Mouse (Mus musculus) CH12.LX (cell line): ENCODE measurements around the gene Setd3. TPM values are rescaled to one million over a fixed set of nuclear protein-coding genes. Genes with fewer than 3 reads are reported as not detected.

Source experiments
- DNase-seq: peaks from one replicate; pipeline ENCODE4 v3.0.0-alpha.2; 2013; ENCODE audit errors: extremely low read depth
- H3K27ac ChIP-seq: 2 replicates; pipeline ENCODE4 v1.5.1; 2012; ENCODE audit warnings: low read depth, mild to moderate bottlenecking, control low read depth, moderate library complexity; ENCODE audit not compliant: insufficient read depth
- H3K27me3 ChIP-seq: replicated peaks from 2 replicates; pipeline ENCODE3; 2012; ENCODE audit warnings: inconsistent platforms
- H3K36me3 ChIP-seq, 2 experiments: replicated peaks in 1 of 2; 2 replicates each; pipeline versions ENCODE3 to v1.6.1; 2012; ENCODE audit warnings: inconsistent platforms in 1 of 2, low read length in 1 of 2, mild to moderate bottlenecking in 1 of 2, mixed read lengths in 1 of 2, moderate library complexity in 1 of 2; ENCODE audit not compliant: control insufficient read depth in 1 of 2, insufficient read depth in 1 of 2
- H3K4me1 ChIP-seq, 2 experiments: 2 replicates each; pipeline ENCODE4 v1.6.1; 2012; ENCODE audit warnings: inconsistent platforms in 1 of 2, moderate library complexity in 1 of 2; ENCODE audit not compliant: insufficient read depth in 2 of 2, control insufficient read depth in 1 of 2
- H3K4me2 ChIP-seq: 2 replicates; pipeline ENCODE4 v1.6.1; 2012; ENCODE audit warnings: low read depth, mild to moderate bottlenecking, control low read depth; ENCODE audit not compliant: poor library complexity, insufficient read depth, severe bottlenecking
- H3K4me3 ChIP-seq, 3 experiments: fragments of 150-350 bp in 1 of 3; sonication (generic) in 1 of 3; replicated peaks in 1 of 3; 2 replicates each; pipeline versions ENCODE3 to v1.5.1; 2011 to 2012; ENCODE audit warnings: low read depth in 2 of 3, low read length in 2 of 3, mild to moderate bottlenecking in 2 of 3, moderate library complexity in 2 of 3, control low read depth in 1 of 3, improper control_type of control experiment in 1 of 3, inconsistent platforms in 1 of 3, mixed read lengths in 1 of 3; ENCODE audit not compliant: poor library complexity in 1 of 3
- H3K79me2 ChIP-seq: replicated peaks from 2 replicates; pipeline ENCODE4 v1.6.1; 2012; ENCODE audit warnings: mild to moderate bottlenecking, moderate library complexity; ENCODE audit not compliant: control insufficient read depth, poor library complexity, insufficient read depth, severe bottlenecking; ENCODE audit errors: extremely low read depth
- H3K9ac ChIP-seq: 2 replicates; pipeline ENCODE4 v1.6.1; 2012; ENCODE audit warnings: low read depth, mild to moderate bottlenecking, control low read depth, moderate library complexity; ENCODE audit not compliant: insufficient read depth
- H3K9me3 ChIP-seq: replicated peaks from 2 replicates; pipeline ENCODE3; 2012; ENCODE audit warnings: low read length, inconsistent platforms, mixed read lengths
- BHLHE40 ChIP-seq: IDR thresholded peaks from 2 replicates; pipeline ENCODE4 v1.6.1; 2011; ENCODE audit warnings: mild to moderate bottlenecking, low read depth, low read length, improper control_type of control experiment
- CTCF ChIP-seq, 2 experiments: IDR thresholded peaks in 1 of 2; conservative IDR thresholded peaks in 1 of 2; 2 replicates each; pipeline ENCODE4 v1.5.1; 2011 to 2012; ENCODE audit warnings: low read depth in 2 of 2, low read length in 2 of 2, improper control_type of control experiment in 1 of 2, inconsistent platforms in 1 of 2, mild to moderate bottlenecking in 1 of 2, moderate library complexity in 1 of 2
- E2F4 ChIP-seq: IDR thresholded peaks from 2 replicates; pipeline ENCODE4 v1.6.1; 2011; ENCODE audit warnings: low read depth, low read length, improper control_type of control experiment; ENCODE audit not compliant: insufficient replicate concordance
- EP300 ChIP-seq: IDR thresholded peaks from 2 replicates; pipeline ENCODE4 v1.6.1; 2011; ENCODE audit warnings: low read length, improper control_type of control experiment
- ETS1 ChIP-seq: conservative IDR thresholded peaks from 2 replicates; pipeline ENCODE4 v1.6.1; 2012; ENCODE audit warnings: low read depth, mild to moderate bottlenecking, inconsistent platforms, low read length, improper control_type of control experiment, moderate library complexity
- GABPA ChIP-seq: IDR thresholded peaks from 2 replicates; pipeline ENCODE4 v1.6.1; 2012; ENCODE audit warnings: low read depth, low read length, improper control_type of control experiment, inconsistent platforms; ENCODE audit not compliant: insufficient replicate concordance
- IRF4 ChIP-seq: IDR thresholded peaks from 2 replicates; pipeline ENCODE4 v1.6.1; 2014; ENCODE audit warnings: low read depth, mild to moderate bottlenecking, inconsistent platforms, low read length, improper control_type of control experiment
- JUND ChIP-seq: conservative IDR thresholded peaks from 2 replicates; pipeline ENCODE4 v1.6.1; 2011; ENCODE audit warnings: low read depth, low read length, improper control_type of control experiment
- KAT2A ChIP-seq: IDR thresholded peaks from 2 replicates; pipeline ENCODE4 v1.6.1; 2012; ENCODE audit warnings: low read length, improper control_type of control experiment, inconsistent platforms; ENCODE audit not compliant: insufficient replicate concordance
- MAFK ChIP-seq: IDR thresholded peaks from 2 replicates; pipeline ENCODE4 v1.6.1; 2011; ENCODE audit warnings: low read length, improper control_type of control experiment; ENCODE audit not compliant: insufficient replicate concordance
- MAX ChIP-seq: IDR thresholded peaks from 2 replicates; pipeline ENCODE4 v1.6.1; 2011; ENCODE audit warnings: low read length, improper control_type of control experiment
- MAZ ChIP-seq: IDR thresholded peaks from 2 replicates; pipeline ENCODE4 v1.6.1; 2012; ENCODE audit warnings: low read depth, mild to moderate bottlenecking, inconsistent platforms, low read length, improper control_type of control experiment, moderate library complexity
- NRF1 ChIP-seq: IDR thresholded peaks from 2 replicates; pipeline ENCODE4 v1.6.1; 2014; ENCODE audit warnings: low read depth, mild to moderate bottlenecking, inconsistent platforms, low read length, improper control_type of control experiment, moderate library complexity
- PAX5 ChIP-seq: IDR thresholded peaks from 2 replicates; pipeline ENCODE4 v1.6.1; 2012; ENCODE audit warnings: low read length, inconsistent platforms, mixed read lengths
- RCOR1 ChIP-seq: conservative IDR thresholded peaks from 2 replicates; pipeline ENCODE4 v1.6.1; 2012; ENCODE audit warnings: low read depth, mild to moderate bottlenecking, inconsistent platforms, low read length, improper control_type of control experiment
- SIN3A ChIP-seq: IDR thresholded peaks from 2 replicates; pipeline ENCODE4 v1.6.1; 2012; ENCODE audit warnings: low read length, improper control_type of control experiment, inconsistent platforms
- SMC3 ChIP-seq: IDR thresholded peaks from 2 replicates; pipeline ENCODE4 v1.6.1; 2011; ENCODE audit warnings: low read depth, low read length, improper control_type of control experiment
- TBP ChIP-seq: conservative IDR thresholded peaks from 2 replicates; pipeline ENCODE4 v1.6.1; 2011; ENCODE audit warnings: low read depth, low read length, improper control_type of control experiment
- TCF12 ChIP-seq: IDR thresholded peaks from 2 replicates; pipeline ENCODE4 v1.6.1; 2014; ENCODE audit warnings: low read depth, mild to moderate bottlenecking, inconsistent platforms, low read length, improper control_type of control experiment
- UBTF ChIP-seq: IDR thresholded peaks from 2 replicates; pipeline ENCODE4 v1.6.1; 2012; ENCODE audit warnings: low read depth, mild to moderate bottlenecking, inconsistent platforms, low read length, improper control_type of control experiment, moderate library complexity
- USF1 ChIP-seq: IDR thresholded peaks from 2 replicates; pipeline ENCODE4 v1.6.1; 2014; ENCODE audit warnings: low read depth, mild to moderate bottlenecking, inconsistent platforms, low read length, improper control_type of control experiment
- USF2 ChIP-seq: conservative IDR thresholded peaks from 2 replicates; pipeline ENCODE4 v1.6.1; 2011; ENCODE audit warnings: low read depth, low read length, improper control_type of control experiment
- ZKSCAN1 ChIP-seq: IDR thresholded peaks from 2 replicates; pipeline ENCODE4 v1.6.1; 2012; ENCODE audit warnings: low read depth, inconsistent platforms, low read length, improper control_type of control experiment, borderline replicate concordance
- ZMIZ1 ChIP-seq: IDR thresholded peaks from 2 replicates; pipeline ENCODE4 v1.6.1; 2012; ENCODE audit warnings: low read depth, mild to moderate bottlenecking, inconsistent platforms, low read length, improper control_type of control experiment
- ZNF384 ChIP-seq: IDR thresholded peaks from 2 replicates; pipeline ENCODE4 v1.6.1; 2012; ENCODE audit warnings: low read depth, low read length, improper control_type of control experiment, inconsistent platforms
- dilution Hi-C: fragments of 300-500 bp; cut with MboI; formaldehyde crosslinking; loops from 2 replicates; pipeline ENCODE4 v1.14.3; 2020; ENCODE audit warnings: low sequenced_read_pairs; ENCODE audit not compliant: extremely low pct_unique_long_range_greater_than_20kb, extremely low pct_ligation_motif_present
- in situ Hi-C: fragments of 300-500 bp; cut with MboI; formaldehyde crosslinking; loops from 3 replicates; pipeline ENCODE4 v1.14.3; 2019; ENCODE audit warnings: low sequenced_read_pairs, low pct_ligation_motif_present, low pct_unique_long_range_greater_than_20kb, mixed read lengths
- polyA plus RNA-seq: library from polyadenylated mRNA; unstranded; fragments of >175 nt; gene quantifications from 2 replicates; pipeline ENCODE4 v1.2.1, GENCODE M21; 2012; ENCODE audit warnings: low read depth; ENCODE audit not compliant: insufficient read length
- total RNA-seq, 2 experiments: library from RNA; depleted of rRNA; stranded (reverse); fragments of 300-350 nt in 1 of 2; fragments of >200 nt in 1 of 2; gene quantifications; 2 replicates each; pipeline ENCODE4 v1.2.3; 2012 to 2014

Setd3 gene
- total and polyA plus RNA-seq, 3 experiments = 44.3 to 65.9 (median 55.8) TPM

DNA sequence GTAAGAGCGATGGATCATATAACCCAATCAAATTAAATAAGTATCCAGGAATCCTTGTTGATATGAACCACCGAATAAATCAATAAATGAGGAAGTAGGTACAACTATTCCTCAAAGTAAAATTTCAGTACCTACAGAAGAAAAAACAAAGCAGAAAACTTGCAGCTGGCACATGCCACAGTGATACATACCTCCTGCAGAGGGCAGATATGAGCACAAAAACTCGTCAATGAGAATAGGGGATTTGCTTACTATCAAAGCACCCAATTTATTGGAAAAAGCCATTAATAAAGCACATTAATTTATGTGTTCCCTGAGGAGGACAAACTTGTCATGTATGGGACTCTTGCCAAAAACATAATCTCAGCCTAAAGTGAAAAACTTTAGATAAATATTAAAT lies 29.4 kb downstream of the Setd3 start:
- no peak overlapping the region for H3K4me3 ChIP-seq
- H3K27ac ChIP-seq = no peak overlapping the region
- H3K36me3 ChIP-seq = peaks cover 26 to 91% of the 10 kb centered on the region in 2 experiments
- no peak overlapping the region for H3K4me2 ChIP-seq
- no peaks in the 10 kb centered on the region for H3K4me1 ChIP-seq
- no peaks in the 10 kb centered on the region for H3K9me3 ChIP-seq
- H3K79me2 ChIP-seq = no peaks in the 10 kb centered on the region
- DNase-seq = no peak
- H3K9ac ChIP-seq = no peak overlapping the region
- dilution Hi-C loops (no loop called here), in situ Hi-C loops (no loop called here)
- TF ChIP-seq ZKSCAN1 (no peak), MAFK (no peak), BHLHE40 (no peak), SMC3 (peak; percentile 22), MAX (no peak), USF1 (no peak), IRF4 (no peak), EP300 (no peak), KAT2A (no peak), PAX5 (no peak), RCOR1 (no peak), TBP (no peak), CTCF (conservative IDR thresholded peaks at IDR 0.05 in 1 of 2, IDR thresholded peaks at IDR 0.05 in 1 of 2; ENCODE audit: low read depth in 2 of 2, low read length in 2 of 2) (peak in 1 of 2 experiments; percentile 56; a peak in 2 of 4 replicates), GABPA (no peak), UBTF (no peak), MAZ (no peak), ZNF384 (no peak), E2F4 (no peak)
- H3K27me3 ChIP-seq = no peaks in the 10 kb centered on the region

DNA sequence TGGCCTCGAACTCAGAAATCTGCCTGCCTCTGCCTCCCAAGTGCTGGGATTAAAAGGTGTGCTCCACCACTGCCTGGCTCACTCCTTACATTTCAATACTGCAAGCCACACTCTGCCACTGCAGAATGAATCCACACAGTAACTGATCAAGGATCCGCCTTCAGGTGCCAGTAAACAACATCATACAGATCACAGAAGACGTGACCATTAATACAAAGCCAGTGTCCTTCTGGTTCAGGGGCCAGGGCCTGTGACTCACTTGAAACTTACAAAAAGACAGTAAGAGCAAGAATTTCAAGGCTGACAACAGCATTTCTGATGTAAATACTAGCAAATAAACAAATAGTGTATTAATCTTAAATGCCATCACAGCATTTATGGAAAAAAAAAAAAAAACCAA lies 33.9 kb downstream of the Setd3 start:
- H3K4me1 ChIP-seq = peaks cover 0 to 10% of the 10 kb centered on the region in 2 experiments; a peak in 2 of 4 replicates
- no peak overlapping the region for H3K9ac ChIP-seq
- dilution Hi-C loops = no loop called here
- peaks cover 27 to 78% of the 10 kb centered on the region in 2 experiments for H3K36me3 ChIP-seq
- no peak for DNase-seq
- no peaks in the 10 kb centered on the region for H3K9me3 ChIP-seq
- no peak overlapping the region for H3K4me3 ChIP-seq
- no peaks in the 10 kb centered on the region for H3K27me3 ChIP-seq
- TF ChIP-seq KAT2A (no peak), UBTF (no peak), NRF1 (no peak), MAZ (no peak), ETS1 (no peak), RCOR1 (no peak), IRF4 (no peak), TBP (no peak), USF2 (no peak), TCF12 (no peak), MAFK (no peak), JUND (no peak), E2F4 (no peak), ZMIZ1 (no peak), SIN3A (no peak), PAX5 (no peak)
- TF ChIP-seq, all 38 proteins: peak for 0
- H3K79me2 ChIP-seq = no peaks in the 10 kb centered on the region
- no peak overlapping the region for H3K27ac ChIP-seq
- H3K4me2 ChIP-seq = no peak overlapping the region
- in situ Hi-C loops = no loop called here
